Mouse (Mus musculus): Measurements from ENCODE around the gene Il1r2.

Il1r2 gene

GRCm38 (mm10) chr1:40073779-40074178, at the start of gene Il1r2:
TSS of gene Il1r2 (plus strand) at chr1:40074079.
- ChIA-PET CTCF (interaction anchor here in 1 of 4 experiments (0.6 kb wide), 1 partner anchor 556 kb away, joined by 4 read pairs; no protein-coding TSS in a partner anchor), POLR2A (no interaction called here)

- CTCF ChIA-PET, result no interaction called here
- POLR2A ChIA-PET, result interaction anchor here in 1 of 4 experiments (0.6 kb wide), 1 partner anchor 14 kb away, joined by 6 read pairs; no protein-coding TSS in a partner anchor
Observed at GRCm38 (mm10) chr1:40024554-40025320, 49.1 kb upstream of the Il1r2 start.

DNA sequence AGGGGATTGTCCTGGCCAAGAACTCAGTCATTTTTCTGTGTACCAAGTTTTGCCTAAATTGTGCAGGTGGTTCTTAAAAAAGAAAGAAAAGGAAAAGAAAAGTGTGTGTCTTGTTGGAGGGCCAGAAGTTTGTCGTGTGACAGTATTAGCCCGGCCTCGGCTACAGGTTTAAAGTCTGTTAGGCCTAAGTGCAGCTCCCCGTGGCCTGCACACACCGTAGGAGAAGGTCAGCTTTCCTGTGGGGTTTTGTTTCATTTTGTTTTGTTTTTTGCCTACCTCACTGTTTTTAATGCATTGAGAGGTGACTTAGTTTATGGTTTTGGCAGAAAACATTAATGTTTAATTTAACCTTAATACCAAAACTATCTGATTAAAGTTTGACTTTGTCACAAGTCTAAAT, 48.5 kb upstream of the Il1r2 start:
- CTCF ChIA-PET, result no interaction called here
- POLR2A ChIA-PET, result interaction anchor here in 1 of 4 experiments (0.6 kb wide), 1 partner anchor 14 kb away, joined by 6 read pairs; no protein-coding TSS in a partner anchor

DNA sequence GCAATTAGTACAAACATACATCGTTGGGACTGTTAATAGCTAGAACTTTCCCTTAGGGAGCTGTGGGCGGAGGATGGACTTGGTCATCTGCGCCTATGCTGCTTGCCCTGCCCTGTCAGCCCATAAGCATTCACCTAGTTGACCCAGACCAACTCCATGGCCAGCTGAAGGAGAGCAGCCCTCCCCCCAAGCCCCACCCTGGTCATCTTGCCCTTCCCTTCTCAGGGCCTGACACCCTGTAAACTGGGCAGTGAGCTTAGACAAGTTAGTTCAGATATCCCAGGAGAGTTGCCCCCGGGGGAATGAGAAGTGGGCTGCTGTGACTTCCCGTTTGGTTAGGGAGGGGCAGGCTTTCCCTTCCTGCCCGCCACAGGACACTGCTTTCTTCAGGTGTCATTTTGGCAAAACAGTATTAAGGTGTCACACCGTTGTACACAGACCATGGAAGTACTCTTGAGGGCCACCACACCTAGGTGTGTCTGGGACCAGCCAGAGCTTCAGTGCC, 46.7 kb upstream of the Il1r2 start:
- ChIA-PET CTCF (no interaction called here), POLR2A (interaction anchor here in 2 of 4 experiments (0.7 to 1.6 kb wide), 3 partner anchors 27 to 385 kb away, joined by 4 to 5 read pairs (median 4); no protein-coding TSS in a partner anchor)

GRCm38 (mm10) chr1:40028207-40028998, 45.5 kb upstream of the Il1r2 start:
- ChIA-PET CTCF (interaction anchor here in 2 of 4 experiments (0.6 to 0.8 kb wide), 2 partner anchors 29 to 97 kb away, joined by 3 read pairs; no protein-coding TSS in a partner anchor), POLR2A (interaction anchor here in 1 of 4 experiments (1.4 to 1.6 kb wide), 2 partner anchors 28 to 33 kb away, joined by 3 to 4 read pairs; no protein-coding TSS in a partner anchor)

DNA sequence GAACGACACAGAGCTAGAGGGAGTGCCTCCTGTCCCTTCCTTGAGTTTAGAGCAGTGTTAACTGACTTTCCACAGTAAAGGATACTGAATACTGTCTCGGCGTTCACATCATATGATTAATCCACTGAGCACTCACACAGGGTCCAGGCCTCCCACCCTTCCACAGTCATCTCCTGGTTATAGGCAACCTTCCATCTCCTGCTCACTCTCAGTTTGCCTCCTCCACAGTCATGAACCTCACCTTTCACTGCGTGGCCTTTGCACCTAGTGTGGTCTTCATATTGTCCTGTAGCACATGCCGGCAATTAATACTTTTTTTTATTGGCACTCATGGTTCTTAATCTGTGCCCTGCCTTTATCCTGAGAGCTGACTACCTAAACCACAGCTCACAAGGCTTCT, 44.3 kb upstream of the Il1r2 start:
- CTCF ChIA-PET, result no interaction called here
- POLR2A ChIA-PET, result interaction anchor here in 2 of 4 experiments (0.6 to 1.4 kb wide), 3 partner anchors 15 to 776 kb away, joined by 3 read pairs; no protein-coding TSS in a partner anchor

- POLR2A ChIA-PET, result interaction anchor here in 2 of 4 experiments (1.2 to 1.4 kb wide), 2 partner anchors 16 to 35 kb away, joined by 3 read pairs; no protein-coding TSS in a partner anchor
- CTCF ChIA-PET, result no interaction called here
Observed at GRCm38 (mm10) chr1:40030287-40030975, 43.4 kb upstream of the Il1r2 start.

DNA sequence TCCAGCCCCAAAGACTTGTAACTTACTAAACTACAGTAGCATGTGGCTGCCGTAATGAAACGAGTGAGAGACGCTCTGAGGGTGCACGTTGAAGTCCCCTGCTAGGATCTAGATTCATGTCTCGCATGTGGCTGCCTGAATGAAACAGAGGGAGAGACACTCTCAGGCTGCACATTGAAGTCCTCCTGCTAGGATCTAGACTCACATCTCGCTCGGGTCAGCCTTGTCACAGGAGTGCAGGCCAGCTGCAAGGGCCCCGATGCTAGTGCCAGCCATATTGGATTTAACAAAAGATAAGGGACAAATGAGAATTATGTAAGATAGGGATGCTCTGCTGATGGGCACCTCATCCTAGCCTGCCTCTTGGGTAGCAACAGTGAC, 42.9 kb upstream of the Il1r2 start:
- CTCF ChIA-PET, result no interaction called here
- POLR2A ChIA-PET, result no interaction called here

- POLR2A ChIA-PET, result no interaction called here
- CTCF ChIA-PET, result interaction anchor here in 1 of 4 experiments (0.5 kb wide), 1 partner anchor 54 kb away, joined by 3 read pairs; no protein-coding TSS in a partner anchor
Observed at GRCm38 (mm10) chr1:40031626-40032025, 42.3 kb upstream of the Il1r2 start.

GRCm38 (mm10) chr1:40033315-40033714, 40.6 kb upstream of the Il1r2 start:
- ChIA-PET POLR2A (interaction anchor here in 1 of 4 experiments (0.6 to 1.3 kb wide), 2 partner anchors 17 to 1300 kb away, joined by 3 to 4 read pairs; no protein-coding TSS in a partner anchor), CTCF (interaction anchor here in 2 of 4 experiments (0.5 to 1.4 kb wide), 4 partner anchors 82 to 348 kb away, joined by 3 to 4 read pairs (median 3); no protein-coding TSS in a partner anchor)

DNA sequence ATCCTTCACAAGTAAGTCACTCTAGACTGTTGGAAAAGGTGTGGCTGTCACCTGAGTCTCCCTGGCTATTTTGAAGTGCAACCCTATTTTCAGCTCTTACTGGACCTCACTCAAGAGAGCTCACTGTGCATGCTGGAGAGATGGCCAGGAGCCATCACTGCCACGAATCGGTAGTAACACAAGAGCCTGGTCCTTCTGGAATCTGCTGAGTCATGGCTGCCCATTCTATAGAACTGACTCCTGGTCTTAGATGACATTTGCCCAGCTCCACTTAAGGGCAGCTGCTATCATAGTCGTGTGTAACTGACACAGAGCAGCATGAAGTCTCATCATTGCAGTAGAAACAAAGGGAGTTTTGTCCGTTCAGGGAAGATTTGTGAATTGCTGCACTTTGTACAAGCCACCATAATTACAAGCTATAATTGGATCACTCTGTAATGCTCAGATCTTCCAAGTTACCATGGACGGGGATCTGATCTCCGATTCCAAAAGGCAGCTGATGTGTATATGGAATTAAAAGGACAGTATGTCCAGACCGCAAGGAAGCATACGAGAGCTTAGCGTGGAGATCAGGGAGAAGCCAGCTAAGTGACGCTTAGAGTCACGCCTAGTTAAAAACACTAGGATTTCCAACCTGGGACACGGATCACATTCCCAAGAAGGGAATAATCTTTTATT, 40.0 kb upstream of the Il1r2 start:
- ChIA-PET CTCF (interaction anchor here in 1 of 4 experiments (0.5 kb wide), 1 partner anchor 348 kb away, joined by 3 read pairs; no protein-coding TSS in a partner anchor), POLR2A (interaction anchor here in 1 of 4 experiments (0.6 to 1.3 kb wide), 3 partner anchors 13 to 1300 kb away, joined by 3 to 4 read pairs (median 3); no protein-coding TSS in a partner anchor)

DNA sequence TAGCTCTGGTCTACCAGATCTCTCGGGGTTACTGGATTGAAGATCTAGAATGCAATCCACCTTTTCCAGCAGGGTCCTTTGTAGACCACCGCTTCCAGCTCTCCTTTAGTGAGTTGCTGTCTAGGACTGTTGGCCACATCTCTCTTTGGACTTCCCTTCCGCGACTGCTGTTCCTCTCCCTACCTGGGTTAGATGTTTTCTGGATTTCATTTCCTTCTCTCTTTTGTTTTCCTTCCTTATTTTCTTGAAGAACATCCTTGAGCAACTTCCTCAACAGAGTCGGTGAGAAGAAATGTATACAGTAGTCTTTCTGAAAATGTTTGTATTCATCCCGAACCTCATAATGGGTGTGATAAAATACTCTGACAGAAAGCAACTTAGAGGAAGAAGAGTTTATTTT, 36.0 kb upstream of the Il1r2 start:
- ChIA-PET CTCF (no interaction called here), POLR2A (interaction anchor here in 1 of 4 experiments (1.2 to 1.3 kb wide), 2 partner anchors 17 to 21 kb away, joined by 3 read pairs; no protein-coding TSS in a partner anchor)

- POLR2A ChIA-PET, result no interaction called here
- CTCF ChIA-PET, result no interaction called here
Observed at GRCm38 (mm10) chr1:40045686-40046085, 28.2 kb upstream of the Il1r2 start.

DNA sequence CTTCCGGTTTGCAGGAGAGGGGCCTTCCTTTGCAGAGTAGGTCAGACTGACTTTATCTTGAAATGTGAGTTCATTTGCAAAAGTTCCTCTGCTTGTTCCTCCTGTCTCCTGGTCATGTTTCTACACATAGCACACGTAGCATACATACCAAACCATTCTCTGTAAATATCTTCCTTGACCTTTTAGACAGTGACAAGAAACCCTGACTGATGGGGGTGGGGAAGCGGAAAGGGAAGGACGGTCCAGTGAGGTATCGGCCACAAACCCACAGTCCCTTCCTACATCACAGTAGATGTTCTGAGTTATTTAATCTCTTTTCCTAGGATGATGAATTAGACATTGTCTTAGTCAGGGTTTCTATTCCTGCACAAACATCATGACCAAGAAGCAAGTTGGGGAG, 27.3 kb upstream of the Il1r2 start:
- ChIA-PET CTCF (no interaction called here), POLR2A (no interaction called here)

DNA sequence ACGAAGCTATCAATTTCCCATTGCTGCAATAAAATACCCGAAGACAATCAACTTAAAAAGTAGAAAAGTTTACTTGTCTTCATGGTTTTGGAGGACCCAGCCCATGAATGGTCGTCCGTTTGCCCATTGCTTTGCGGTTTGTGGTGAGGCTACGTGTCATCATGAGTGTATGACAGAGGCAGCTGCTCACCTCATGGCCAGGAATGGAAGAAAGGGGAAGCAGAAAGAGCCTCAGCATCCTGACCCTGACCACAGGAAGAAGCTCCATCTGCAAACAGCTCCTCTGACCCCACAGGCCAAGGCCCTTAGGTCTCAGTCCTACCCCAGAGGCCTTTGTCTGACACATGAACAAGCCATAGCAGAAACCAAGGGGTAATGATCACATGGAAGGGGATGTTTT, 22.7 kb upstream of the Il1r2 start:
- POLR2A ChIA-PET, result no interaction called here
- CTCF ChIA-PET, result no interaction called here

GRCm38 (mm10) chr1:40052156-40052555, 21.7 kb upstream of the Il1r2 start:
- POLR2A ChIA-PET, result interaction anchor here in 1 of 4 experiments (0.8 kb wide), 1 partner anchor 9 kb away, joined by 3 read pairs; no protein-coding TSS in a partner anchor
- CTCF ChIA-PET, result no interaction called here

DNA sequence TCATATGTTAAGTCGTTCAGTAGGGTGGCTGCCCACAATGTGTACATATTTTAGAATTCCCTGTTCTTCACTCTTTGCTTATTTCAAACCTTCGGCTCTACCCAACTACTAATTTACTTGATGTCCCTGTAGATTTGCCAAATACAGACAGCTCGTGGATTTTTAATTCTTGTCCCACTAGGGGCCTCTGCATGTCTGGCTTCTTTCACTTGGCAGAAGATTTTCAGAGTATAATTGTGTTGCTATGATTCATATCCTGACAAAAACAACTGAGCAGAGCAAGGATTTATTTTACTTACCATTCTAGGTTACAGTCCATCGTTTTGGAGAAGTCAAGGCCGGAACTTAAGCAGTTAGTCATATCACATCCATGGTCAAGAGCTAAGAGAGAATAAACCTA, 20.8 kb upstream of the Il1r2 start:
- ChIA-PET CTCF (no interaction called here), POLR2A (no interaction called here)

- POLR2A ChIA-PET, result interaction anchor here in 1 of 4 experiments (0.7 kb wide), 1 partner anchor 17 kb away, joined by 3 read pairs; no protein-coding TSS in a partner anchor
Observed at GRCm38 (mm10) chr1:40055051-40055450, 18.8 kb upstream of the Il1r2 start.

More at GRCm38 (mm10) chr1:40055051-40055450, 18.8 kb upstream of the Il1r2 start:
- CTCF ChIA-PET, result interaction anchor here in 1 of 4 experiments (0.8 kb wide), 1 partner anchor 406 kb away, joined by 3 read pairs; no protein-coding TSS in a partner anchor

Data from embryonic stem cell, embryonic (primary cell).